Mouse (Mus musculus) MEL (cell line): ENCODE measurements around the gene Ubash3b. TPM values are rescaled to one million over a fixed set of nuclear protein-coding genes. Genes with fewer than 3 reads are reported as not detected.

Source experiments
- DNase-seq: peaks from one replicate; pipeline ENCODE4 v3.0.0; 2011; ENCODE audit warnings: low read depth, low spot score
- H3K27ac ChIP-seq: 2 replicates; pipeline ENCODE4 v1.5.1; 2012; ENCODE audit warnings: low read depth, mild to moderate bottlenecking, control low read depth, low read length, moderate library complexity; ENCODE audit not compliant: control insufficient read depth
- H3K27me3 ChIP-seq, 2 experiments: fragments of 150-350 bp in 1 of 2; sonication (generic) in 1 of 2; 2 replicates each; pipeline ENCODE4 v1.6.1; 2012; ENCODE audit warnings: low read length in 2 of 2, mild to moderate bottlenecking in 2 of 2, improper control_type of control experiment in 1 of 2, moderate library complexity in 1 of 2; ENCODE audit not compliant: insufficient read depth in 2 of 2, control insufficient read depth in 1 of 2
- H3K36me3 ChIP-seq, 2 experiments: 2 replicates each; pipeline ENCODE4 v1.6.1; 2012 to 2014; ENCODE audit warnings: low read length in 2 of 2, improper control_type of control experiment in 1 of 2, inconsistent platforms in 1 of 2, mild to moderate bottlenecking in 1 of 2; ENCODE audit not compliant: insufficient read depth in 2 of 2, control insufficient read depth in 1 of 2
- H3K4me1 ChIP-seq, 2 experiments: fragments of 150-350 bp in 1 of 2; sonication (generic) in 1 of 2; 2 replicates each; pipeline ENCODE4 v1.6.1; 2012; ENCODE audit warnings: low read length in 2 of 2, improper control_type of control experiment in 1 of 2, mild to moderate bottlenecking in 1 of 2; ENCODE audit not compliant: insufficient read depth in 2 of 2, control insufficient read depth in 1 of 2
- H3K4me3 ChIP-seq, 2 experiments: fragments of 150-350 bp in 1 of 2; sonication (generic) in 1 of 2; 2 replicates each; pipeline ENCODE4 v1.5.1; 2012; ENCODE audit warnings: low read depth in 2 of 2, low read length in 2 of 2, mild to moderate bottlenecking in 2 of 2, moderate library complexity in 2 of 2, control low read depth in 1 of 2, improper control_type of control experiment in 1 of 2; ENCODE audit not compliant: control insufficient read depth in 1 of 2, insufficient read depth in 1 of 2
- H3K79me2 ChIP-seq: 2 replicates; pipeline ENCODE4 v1.6.1; 2012; ENCODE audit warnings: mild to moderate bottlenecking, low read length, moderate library complexity; ENCODE audit not compliant: control insufficient read depth, poor library complexity, insufficient read depth
- H3K9ac ChIP-seq: 2 replicates; pipeline ENCODE4 v1.6.1; 2012; ENCODE audit warnings: low read depth, mild to moderate bottlenecking, control low read depth, low read length, moderate library complexity; ENCODE audit not compliant: control insufficient read depth, poor library complexity, severe bottlenecking
- H3K9me3 ChIP-seq: fragments of 150-350 bp; sonication (generic); replicated peaks from 2 replicates; pipeline ENCODE4 v1.6.1; 2012; ENCODE audit warnings: mild to moderate bottlenecking, low read length, improper control_type of control experiment, moderate library complexity; ENCODE audit not compliant: insufficient read depth
- CHD1 ChIP-seq: IDR thresholded peaks from 2 replicates; pipeline ENCODE4 v1.6.1; 2012; ENCODE audit warnings: low read depth, mild to moderate bottlenecking, inconsistent platforms, low read length, improper control_type of control experiment
- EP300 ChIP-seq, 2 experiments: IDR thresholded peaks; 2 replicates each; pipeline ENCODE4 v1.6.1; 2011; ENCODE audit warnings: improper control_type of control experiment in 2 of 2, low read length in 2 of 2, low read depth in 1 of 2, mild to moderate bottlenecking in 1 of 2
- ETS1 ChIP-seq: IDR thresholded peaks from 2 replicates; pipeline ENCODE4 v1.6.1; 2012; ENCODE audit warnings: low read depth, mild to moderate bottlenecking, inconsistent platforms, low read length, improper control_type of control experiment, moderate library complexity
- HCFC1 ChIP-seq: IDR thresholded peaks from 2 replicates; pipeline ENCODE4 v1.6.1; 2012; ENCODE audit warnings: low read depth, mild to moderate bottlenecking, inconsistent platforms, low read length, improper control_type of control experiment, moderate library complexity
- JUND ChIP-seq: IDR thresholded peaks from 2 replicates; pipeline ENCODE4 v1.6.1; 2011; ENCODE audit warnings: low read depth, mild to moderate bottlenecking, improper control_type of control experiment, low read length
- KAT2A ChIP-seq: conservative IDR thresholded peaks from 2 replicates; pipeline ENCODE4 v1.6.1; 2012; ENCODE audit warnings: low read depth, low read length, improper control_type of control experiment, inconsistent platforms
- MAX ChIP-seq: IDR thresholded peaks from 2 replicates; pipeline ENCODE4 v1.6.1; 2011; ENCODE audit warnings: low read length, improper control_type of control experiment
- MYB ChIP-seq: IDR thresholded peaks from 2 replicates; pipeline ENCODE4 v1.6.1; 2011; ENCODE audit warnings: mild to moderate bottlenecking, low read depth, low read length, improper control_type of control experiment
- MYC ChIP-seq: IDR thresholded peaks from 2 replicates; pipeline ENCODE4 v1.6.1; 2011; ENCODE audit warnings: low read depth, mild to moderate bottlenecking, low read length, improper control_type of control experiment, moderate library complexity
- NELFE ChIP-seq: IDR thresholded peaks from 2 replicates; pipeline ENCODE4 v1.6.1; 2011; ENCODE audit warnings: low read depth, low read length, improper control_type of control experiment
- POLR2AphosphoS2 ChIP-seq: IDR thresholded peaks from 2 replicates; pipeline ENCODE4 v1.6.1; 2011; ENCODE audit warnings: low read length, improper control_type of control experiment
- POLR2AphosphoS5 ChIP-seq: IDR thresholded peaks from 2 replicates; pipeline ENCODE4 v1.6.1; 2012; ENCODE audit warnings: low read depth, borderline replicate concordance, mild to moderate bottlenecking, inconsistent platforms, low read length, moderate library complexity, mixed read lengths
- RAD21 ChIP-seq: IDR thresholded peaks from 2 replicates; pipeline ENCODE4 v1.6.1; 2011; ENCODE audit warnings: mild to moderate bottlenecking, low read depth, low read length, improper control_type of control experiment
- SIN3A ChIP-seq: IDR thresholded peaks from 2 replicates; pipeline ENCODE4 v1.6.1; 2012; ENCODE audit warnings: low read length, improper control_type of control experiment, inconsistent platforms
- TBP ChIP-seq: IDR thresholded peaks from 2 replicates; pipeline ENCODE4 v1.8.0; 2011; ENCODE audit warnings: low read depth, low read length, improper control_type of control experiment
- UBTF ChIP-seq: IDR thresholded peaks from 2 replicates; pipeline ENCODE4 v1.6.1; 2012; ENCODE audit warnings: low read depth, mild to moderate bottlenecking, inconsistent platforms, low read length, improper control_type of control experiment, moderate library complexity, borderline replicate concordance; ENCODE audit not compliant: insufficient read depth
- USF1 ChIP-seq: IDR thresholded peaks from 2 replicates; pipeline ENCODE4 v1.6.1; 2014; ENCODE audit warnings: low read depth, mild to moderate bottlenecking, inconsistent platforms, low read length, improper control_type of control experiment, moderate library complexity
- polyA plus RNA-seq, 2 experiments: library from polyadenylated mRNA; stranded (reverse) in 1 of 2; unstranded in 1 of 2; fragments of >175 nt in 1 of 2; fragments of >200 nt in 1 of 2; gene quantifications; 2 replicates each; pipeline versions ENCODE4 v1.2.1 to v1.2.4; 2012; ENCODE audit warnings: low replicate concordance in 2 of 2, low read depth in 1 of 2; ENCODE audit not compliant: insufficient read length in 2 of 2, insufficient read depth in 1 of 2, missing spikeins in 1 of 2
- total RNA-seq: library from RNA; depleted of rRNA; stranded (reverse); fragments of 300-350 nt; gene quantifications from 2 replicates; pipeline ENCODE4 v1.2.3, GENCODE M21; 2012

The Ubash3b gene
- total and polyA plus RNA-seq, 3 experiments = 5.4 to 11.3 TPM; not detected in 1

- Histone ChIP-seq H3K27me3 (no peaks in the 10 kb centered on the region), H3K79me2 (no peaks in the 10 kb centered on the region), H3K36me3 (peaks cover 0 to 43% of the 10 kb centered on the region in 2 experiments; a peak in 2 of 4 replicates), H3K4me1 (peaks cover 18 to 58% of the 10 kb centered on the region in 2 experiments), H3K4me3 (no peak overlapping the region), H3K9ac (no peak overlapping the region), H3K9me3 (no peaks in the 10 kb centered on the region), H3K27ac (peak overlapping the region; percentile 11)
- peak in 1 of 2 experiments; percentile 29; a peak in 1 of 4 replicates for TF ChIP-seq EP300 (IDR thresholded peaks at IDR 0.05; ENCODE audit: low read depth in 1 of 2, low read length in 2 of 2)
- TF ChIP-seq USF1 = no peak
- DNase-seq = no peak
These were observed 110.2 kb downstream of the Ubash3b start for GRCm38 (mm10) chr9:41051080-41051932.

DNA sequence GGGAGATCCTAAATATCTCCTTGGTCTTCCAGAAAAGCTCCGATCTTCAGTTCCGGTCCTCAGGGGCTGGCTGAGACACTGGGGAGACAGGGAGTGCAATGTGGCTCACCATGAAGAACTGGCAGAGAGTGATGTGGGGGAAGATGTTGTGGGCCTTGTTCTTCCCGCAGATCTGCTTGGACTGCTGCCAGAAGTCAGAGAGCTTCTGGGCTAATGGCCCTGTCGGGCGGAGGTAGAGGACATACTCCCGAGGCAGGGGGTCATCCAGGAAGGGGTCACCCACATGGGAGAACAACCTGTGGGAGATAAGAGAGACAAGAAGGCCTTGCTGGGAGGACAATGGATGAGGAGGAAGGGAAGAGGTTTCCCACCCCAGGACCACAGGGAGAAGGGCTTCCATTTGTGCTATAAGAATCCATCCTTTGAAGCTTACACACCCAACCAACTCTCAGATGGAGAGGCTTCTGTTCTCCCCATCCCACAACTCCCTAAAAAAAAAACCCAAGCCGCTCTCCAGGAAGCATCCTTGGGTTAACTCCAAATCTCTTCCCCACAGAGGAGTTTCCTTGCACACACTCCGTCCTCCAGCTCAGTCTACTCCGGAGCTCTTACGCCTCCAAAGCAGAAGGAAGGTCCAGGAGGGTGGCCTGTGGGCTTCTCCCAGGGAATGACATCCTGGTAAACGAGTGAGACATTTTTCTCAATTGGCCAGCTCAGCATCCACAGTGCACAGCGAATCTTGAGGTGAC lies 111.0 kb downstream of the Ubash3b start:
- Histone ChIP-seq H3K27ac (peak overlapping the region; percentile 22; the same call in 1 of the 2 replicates), H3K36me3 (peaks cover 0 to 43% of the 10 kb centered on the region in 2 experiments; a peak in 2 of 4 replicates), H3K9me3 (no peaks in the 10 kb centered on the region), H3K4me3 (no peak overlapping the region), H3K9ac (no peak overlapping the region), H3K4me1 (peaks cover 18 to 58% of the 10 kb centered on the region in 2 experiments), H3K27me3 (no peaks in the 10 kb centered on the region), H3K79me2 (no peaks in the 10 kb centered on the region)
- DNase-seq = peak; percentile 33
- TF ChIP-seq MAX = no peak
- TF ChIP-seq KAT2A = no peak
- no peak for TF ChIP-seq JUND
- TF ChIP-seq TBP = no peak
- no peak for TF ChIP-seq POLR2AphosphoS5
- TF ChIP-seq ETS1 = no peak
- TF ChIP-seq POLR2AphosphoS2 = no peak
- TF ChIP-seq RAD21 = no peak
- TF ChIP-seq UBTF = no peak
- TF ChIP-seq NELFE = no peak
- no peak for TF ChIP-seq EP300 (IDR thresholded peaks at IDR 0.05; ENCODE audit: low read depth in 1 of 2, low read length in 2 of 2)
- TF ChIP-seq MYB = no peak
- TF ChIP-seq MYC = no peak
- TF ChIP-seq HCFC1 = no peak
- no peak for TF ChIP-seq SIN3A
- TF ChIP-seq CHD1 = no peak
